Mouse (Mus musculus) kidney, adult 2 months (tissue): ENCODE measurements at regions not wholly inside any gene's neighbourhood (a gene's known extent, or its start where the extent isn't known, plus 50 kb on each side); places are given as distances from the start of the nearest gene placed in this dataset.

Experiments
- CTCF ChIP-seq: fragments of 200-500 bp; conservative IDR thresholded peaks from 2 replicates; pipeline ENCODE4 v1.5.1; 2011; ENCODE audit warnings: low read depth, mild to moderate bottlenecking, control low read depth, low read length, moderate library complexity, mixed read lengths; ENCODE audit not compliant: insufficient read depth, insufficient read length
- POLR2A ChIP-seq: fragments of 200-500 bp; IDR thresholded peaks from one replicate; pipeline ENCODE4 v1.6.1; 2011; ENCODE audit warnings: low read depth, low read length, control low read depth

DNA sequence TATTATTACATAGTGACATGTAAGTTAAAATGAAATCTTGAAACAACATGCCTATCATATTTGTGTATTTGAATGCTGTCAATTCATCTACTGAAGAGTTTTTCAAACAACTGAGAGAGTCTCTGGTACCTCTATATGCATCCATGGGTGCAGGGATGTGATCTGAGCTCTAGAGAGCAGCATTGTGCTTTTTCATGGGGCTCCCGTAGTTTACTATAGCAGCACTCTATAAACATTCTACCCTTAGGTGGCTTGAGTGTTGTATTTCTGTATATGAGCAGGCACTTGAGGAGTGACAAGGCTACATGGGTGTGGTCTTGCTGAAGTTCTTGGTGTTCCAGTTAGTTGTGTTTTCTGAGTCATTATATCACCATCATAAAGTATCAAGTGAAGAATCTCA, 1683.9 kb upstream of the Slc10a2 start:
- TF ChIP-seq CTCF = no peak
- no peak for TF ChIP-seq POLR2A
